Mouse (Mus musculus) bone marrow macrophage, adult 2 months (primary cell): ENCODE data around the gene Myo18b. TPM values are rescaled to one million over a fixed set of nuclear protein-coding genes. Genes with fewer than 3 reads are reported as not detected.

ENCODE experiments used
- H3K27ac ChIP-seq: 2 replicates; pipeline ENCODE4 v1.5.1; 2012; ENCODE audit warnings: low read depth, low read length; ENCODE audit not compliant: insufficient read depth
- H3K4me1 ChIP-seq: 2 replicates; pipeline ENCODE4 v1.6.1; 2012; ENCODE audit warnings: low read length; ENCODE audit not compliant: control insufficient read depth, insufficient read depth
- H3K4me3 ChIP-seq: 2 replicates; pipeline ENCODE4 v1.5.1; 2012; ENCODE audit warnings: mild to moderate bottlenecking, low read length, moderate library complexity; ENCODE audit not compliant: insufficient read depth
- CTCF ChIP-seq: IDR thresholded peaks from 2 replicates; pipeline ENCODE4 v1.5.1; 2012; ENCODE audit warnings: low read depth, mild to moderate bottlenecking, low read length, moderate library complexity
- POLR2A ChIP-seq: IDR thresholded peaks from 2 replicates; pipeline ENCODE4 v1.6.1; 2012; ENCODE audit warnings: mild to moderate bottlenecking, low read depth, low read length, borderline replicate concordance
- polyA plus RNA-seq: library from polyadenylated mRNA; stranded (reverse); fragments of >200 nt; gene quantifications from 2 replicates; pipeline ENCODE4 v1.2.4, GENCODE M21; 2012; ENCODE audit not compliant: missing spikeins, insufficient read depth, insufficient read length

Gene Myo18b
- polyA plus RNA-seq, 1 experiment: not detected

DNA sequence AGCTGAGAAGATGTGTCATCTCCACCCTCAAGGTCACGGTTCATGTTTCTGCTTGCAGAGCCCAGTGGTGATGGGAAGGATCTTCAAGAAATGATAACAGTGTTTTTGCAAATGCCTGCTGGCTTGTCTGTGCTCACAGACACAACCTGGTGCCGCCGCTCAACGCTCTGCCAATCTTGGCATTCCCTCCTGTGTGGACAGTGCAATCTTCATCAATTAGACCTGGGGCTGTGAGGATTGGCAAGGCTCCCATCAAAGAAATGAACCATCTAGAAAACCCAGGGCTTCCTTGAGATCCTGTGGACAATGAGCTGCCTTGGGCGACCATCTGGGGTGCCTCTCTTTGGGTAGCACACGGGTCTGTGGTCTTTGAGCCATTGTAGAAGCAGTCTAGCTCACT is 109.4 kb downstream of the Myo18b start:
- H3K4me3 ChIP-seq: no peak overlapping the region
- H3K27ac ChIP-seq: no peak overlapping the region
- no peaks in the 10 kb centered on the region for H3K4me1 ChIP-seq
- TF ChIP-seq POLR2A: no peak
- no peak for TF ChIP-seq CTCF

DNA sequence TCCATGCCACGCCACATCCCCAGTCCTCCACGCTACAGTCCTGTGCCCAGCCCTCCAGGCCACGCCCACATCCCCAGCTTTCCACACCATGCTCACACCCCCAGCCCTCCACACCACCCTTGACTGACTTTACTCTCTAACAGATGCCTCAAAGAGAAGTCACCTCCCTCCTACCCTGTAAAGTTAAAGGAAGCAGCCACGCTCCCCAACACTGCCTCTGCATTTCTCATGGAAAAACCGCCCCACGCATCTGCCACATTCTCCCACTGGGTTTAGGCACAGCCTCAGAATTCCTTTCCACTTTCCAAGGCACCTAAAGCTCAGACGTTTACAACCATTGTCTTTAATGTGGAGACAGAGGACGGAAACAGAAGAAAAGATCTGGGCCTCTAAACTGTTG is 110.1 kb downstream of the Myo18b start:
- H3K27ac ChIP-seq: no peak overlapping the region
- no peaks in the 10 kb centered on the region for H3K4me1 ChIP-seq
- TF ChIP-seq CTCF (no peak), POLR2A (no peak)
- no peak overlapping the region for H3K4me3 ChIP-seq

DNA sequence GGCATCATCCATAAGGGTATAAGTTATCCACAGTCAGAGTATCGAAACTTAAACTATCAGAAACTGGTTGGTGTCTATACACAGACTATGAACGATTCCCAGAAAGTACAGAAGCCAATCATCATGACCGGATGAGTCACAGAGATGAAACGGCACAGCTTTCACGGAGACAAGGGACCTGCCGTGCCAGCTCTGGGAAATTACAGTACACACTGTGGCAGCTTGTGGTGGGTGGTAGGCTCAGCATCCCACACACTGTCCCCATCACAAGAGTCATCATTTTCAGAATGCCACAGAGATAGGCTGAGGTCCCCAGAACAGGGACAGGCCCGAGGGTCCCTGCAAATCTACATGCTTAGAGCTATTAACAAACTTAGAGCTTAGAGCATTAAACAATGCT is 114.4 kb downstream of the Myo18b start:
- Histone ChIP-seq H3K27ac (no peak overlapping the region), H3K4me3 (no peak overlapping the region), H3K4me1 (no peaks in the 10 kb centered on the region)
- TF ChIP-seq POLR2A: no peak
- no peak for TF ChIP-seq CTCF

DNA sequence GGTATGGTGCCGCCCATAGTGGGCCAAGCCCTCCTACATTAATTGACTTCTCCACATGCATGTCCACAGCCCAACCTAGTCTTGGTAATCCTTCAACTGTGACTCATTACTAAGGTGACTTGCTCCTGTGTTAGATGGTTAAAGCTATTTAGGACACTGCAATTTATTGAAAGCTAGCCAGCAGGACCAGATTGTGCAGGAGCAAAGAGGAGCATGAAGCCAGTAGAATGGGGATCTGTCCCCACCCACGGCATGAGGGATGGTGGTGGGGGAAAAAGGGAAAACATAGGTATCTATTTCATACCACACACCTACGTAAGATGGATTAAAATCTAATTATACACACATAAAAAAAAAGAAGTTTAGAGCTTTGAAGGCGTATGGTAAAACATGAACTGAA is 114.9 kb downstream of the Myo18b start:
- H3K4me3 ChIP-seq: no peak overlapping the region
- TF ChIP-seq POLR2A: no peak

DNA sequence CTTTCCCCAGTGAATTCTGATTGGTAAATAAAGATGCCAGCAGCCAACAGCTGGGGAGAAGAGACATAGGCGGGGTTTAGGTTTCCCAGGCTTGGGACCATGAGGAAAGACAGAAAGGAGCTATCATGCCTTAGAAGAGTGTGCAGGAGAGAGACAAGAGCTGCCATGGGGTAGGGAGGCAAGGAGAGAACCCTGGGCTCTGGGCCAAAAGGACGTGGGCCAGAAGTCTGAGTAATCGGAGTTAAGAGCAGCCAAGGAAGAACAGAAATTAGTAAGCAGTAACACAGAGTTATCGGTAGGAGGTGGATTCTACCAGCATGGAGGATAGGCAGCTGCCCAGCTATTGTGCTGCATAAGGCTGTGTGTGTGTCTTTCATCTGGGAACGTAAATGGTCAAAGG is 115.8 kb downstream of the Myo18b start:
- TF ChIP-seq CTCF (no peak), POLR2A (no peak)
- H3K4me1 ChIP-seq: no peaks in the 10 kb centered on the region
- no peak overlapping the region for H3K27ac ChIP-seq
- no peak overlapping the region for H3K4me3 ChIP-seq

More for the DNA sequence above, 114.9 kb downstream of the Myo18b start:
- Histone ChIP-seq H3K4me1 (no peaks in the 10 kb centered on the region), H3K27ac (no peak overlapping the region)

DNA sequence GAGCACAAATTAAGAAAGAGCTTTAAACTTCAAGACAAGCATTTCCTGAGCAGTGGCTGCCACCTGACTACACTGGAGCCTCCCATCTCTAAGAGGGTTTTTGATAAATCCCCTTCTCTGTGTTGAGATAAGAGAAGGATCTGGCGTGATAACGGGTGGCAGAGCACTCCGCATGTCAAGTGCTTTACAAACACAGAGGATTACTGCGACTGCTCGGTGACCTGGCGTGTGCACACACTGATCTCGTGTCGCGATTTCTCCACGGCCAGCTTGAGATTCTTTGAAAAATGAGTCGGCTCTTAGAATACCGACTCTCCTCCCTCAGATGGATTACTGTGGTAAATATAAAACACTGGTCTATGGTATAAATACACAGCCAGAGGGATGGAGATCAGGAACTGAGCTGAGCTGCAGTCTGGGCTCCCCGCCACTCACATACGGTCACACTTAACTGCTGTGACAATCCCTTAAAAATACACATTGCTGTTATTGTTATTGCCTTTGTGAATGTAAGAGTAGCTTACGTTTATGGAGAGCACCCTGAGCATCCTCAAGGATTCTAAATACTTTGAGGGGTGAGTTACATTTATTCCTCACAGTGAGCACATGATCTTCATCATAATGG is 119.3 kb downstream of the Myo18b start:
- Histone ChIP-seq H3K27ac (no peak overlapping the region), H3K4me1 (no peaks in the 10 kb centered on the region), H3K4me3 (no peak overlapping the region)
- no peak for TF ChIP-seq POLR2A
- no peak for TF ChIP-seq CTCF

DNA sequence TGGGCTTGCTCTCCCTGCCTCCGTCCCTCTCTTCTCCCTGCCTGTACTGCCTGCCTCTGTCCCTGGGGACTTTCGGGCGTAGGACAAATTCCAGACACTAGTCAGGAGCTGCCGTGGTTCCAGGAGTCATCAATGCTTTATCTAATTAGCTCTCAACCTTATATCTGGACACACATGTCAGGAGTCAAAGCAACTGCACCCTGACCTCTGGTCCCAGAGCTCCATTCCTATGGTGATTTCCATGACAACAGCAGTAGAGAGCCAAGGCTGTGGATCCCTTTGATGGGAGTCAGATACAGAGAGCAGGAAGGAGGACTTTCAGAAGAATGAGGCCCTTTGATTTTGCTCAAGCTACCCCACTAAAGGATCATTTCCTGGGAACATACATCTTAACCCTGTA is 122.7 kb downstream of the Myo18b start:
- no peak overlapping the region for H3K4me3 ChIP-seq
- no peak for TF ChIP-seq POLR2A
- no peak for TF ChIP-seq CTCF
- H3K4me1 ChIP-seq: no peaks in the 10 kb centered on the region
- H3K27ac ChIP-seq: no peak overlapping the region

DNA sequence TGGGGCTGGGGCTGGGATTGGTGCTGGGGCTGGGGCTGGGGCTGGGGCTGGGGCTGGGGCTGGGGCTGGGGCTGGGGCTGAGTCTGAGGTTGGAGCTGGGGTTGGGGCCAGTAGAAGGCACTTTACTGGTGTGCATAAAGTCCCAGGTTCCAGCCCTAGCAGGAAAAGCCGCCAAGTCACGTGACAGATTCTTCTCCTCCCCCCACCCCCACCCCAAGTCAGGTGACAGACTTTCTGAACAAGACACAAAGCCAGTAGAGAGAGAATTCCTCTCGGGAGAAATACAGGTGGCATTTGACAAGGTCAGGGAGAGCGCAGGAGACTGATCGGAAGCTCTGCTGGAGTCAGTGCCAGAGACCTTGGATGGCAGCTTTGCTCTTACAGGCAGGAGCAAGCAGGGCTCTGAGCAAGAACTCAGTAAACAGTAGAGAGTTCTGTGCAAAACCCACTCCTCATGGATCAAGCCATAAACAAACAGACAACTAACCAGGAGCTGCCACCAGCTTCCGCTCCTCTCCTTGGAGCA is 124.7 kb downstream of the Myo18b start:
- H3K27ac ChIP-seq: no peak overlapping the region
- TF ChIP-seq CTCF (no peak), POLR2A (no peak)
- H3K4me1 ChIP-seq: no peaks in the 10 kb centered on the region
- H3K4me3 ChIP-seq: no peak overlapping the region

DNA sequence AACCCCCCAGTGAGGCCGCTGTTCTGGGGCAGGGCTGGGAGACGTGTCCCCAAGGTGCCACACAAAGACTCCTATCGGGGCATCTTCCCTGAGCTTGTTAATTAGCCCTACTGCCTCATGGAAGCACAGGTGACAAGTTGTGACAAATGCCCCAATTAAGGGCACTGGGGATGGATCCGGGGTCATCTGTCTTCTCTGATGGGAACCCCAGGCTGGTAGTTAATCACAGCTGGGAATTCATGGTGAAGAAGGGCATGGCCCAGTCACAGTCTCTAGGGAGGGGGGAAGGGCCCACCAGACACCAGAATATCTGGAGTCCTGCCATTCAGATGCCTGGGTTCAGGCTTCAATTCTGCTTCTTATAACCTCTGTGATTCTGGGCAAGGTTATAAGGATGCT is 126.4 kb downstream of the Myo18b start:
- Histone ChIP-seq H3K4me3 (no peak overlapping the region), H3K4me1 (no peaks in the 10 kb centered on the region), H3K27ac (no peak overlapping the region)
- TF ChIP-seq CTCF (no peak), POLR2A (no peak)

DNA sequence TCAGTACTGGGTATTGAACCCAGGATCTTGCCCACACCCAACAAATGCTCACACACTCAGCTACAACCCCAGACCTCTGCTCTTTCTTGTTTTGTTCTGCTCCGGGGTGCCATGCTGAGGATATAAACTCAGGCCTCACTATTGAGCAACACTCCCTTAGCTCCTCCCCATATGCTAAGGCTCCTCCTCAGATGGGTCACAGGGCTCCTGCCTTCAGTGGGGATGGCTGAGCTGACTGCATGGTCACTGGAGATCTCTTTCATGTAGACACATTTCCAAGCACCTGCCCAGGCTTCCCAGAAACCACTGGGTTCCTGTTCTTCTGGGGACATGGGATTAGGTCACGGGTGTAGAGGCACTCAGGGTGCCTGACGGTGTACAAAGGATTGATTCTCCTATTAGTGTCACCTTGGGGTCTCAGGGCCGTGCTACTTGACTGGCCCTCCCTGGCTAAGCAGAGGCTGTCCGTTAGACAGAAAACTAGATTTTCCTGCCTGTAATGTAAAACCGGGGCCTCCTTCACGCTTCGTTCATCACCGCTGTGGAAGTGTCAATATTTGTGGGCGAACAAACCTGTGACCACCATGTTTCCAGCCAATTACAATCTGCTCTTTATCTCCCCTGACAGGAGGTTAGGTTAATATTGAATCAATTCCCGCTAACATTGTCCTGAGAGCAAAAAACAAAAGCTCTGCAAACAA is 127.0 kb downstream of the Myo18b start:
- no peaks in the 10 kb centered on the region for H3K4me1 ChIP-seq
- TF ChIP-seq POLR2A (no peak), CTCF (no peak)
- H3K4me3 ChIP-seq: no peak overlapping the region
- H3K27ac ChIP-seq: no peak overlapping the region
